Mouse (Mus musculus): Measurements from ENCODE around the gene Klc4.
A peak's percentile ranks its signal among the peaks of the same experiment; 100 is the strongest.

Gene Klc4

GRCm38 (mm10) chr17:46651755-46652547 lies 6.1 kb upstream of the Klc4 start:
- DNase-seq (ENCODE audit: low read depth, low spot score): no peak

- no peak for DNase-seq (ENCODE audit: low read depth, low spot score)
These were observed 5.5 kb upstream of the Klc4 start for GRCm38 (mm10) chr17:46651292-46651691.

DNA sequence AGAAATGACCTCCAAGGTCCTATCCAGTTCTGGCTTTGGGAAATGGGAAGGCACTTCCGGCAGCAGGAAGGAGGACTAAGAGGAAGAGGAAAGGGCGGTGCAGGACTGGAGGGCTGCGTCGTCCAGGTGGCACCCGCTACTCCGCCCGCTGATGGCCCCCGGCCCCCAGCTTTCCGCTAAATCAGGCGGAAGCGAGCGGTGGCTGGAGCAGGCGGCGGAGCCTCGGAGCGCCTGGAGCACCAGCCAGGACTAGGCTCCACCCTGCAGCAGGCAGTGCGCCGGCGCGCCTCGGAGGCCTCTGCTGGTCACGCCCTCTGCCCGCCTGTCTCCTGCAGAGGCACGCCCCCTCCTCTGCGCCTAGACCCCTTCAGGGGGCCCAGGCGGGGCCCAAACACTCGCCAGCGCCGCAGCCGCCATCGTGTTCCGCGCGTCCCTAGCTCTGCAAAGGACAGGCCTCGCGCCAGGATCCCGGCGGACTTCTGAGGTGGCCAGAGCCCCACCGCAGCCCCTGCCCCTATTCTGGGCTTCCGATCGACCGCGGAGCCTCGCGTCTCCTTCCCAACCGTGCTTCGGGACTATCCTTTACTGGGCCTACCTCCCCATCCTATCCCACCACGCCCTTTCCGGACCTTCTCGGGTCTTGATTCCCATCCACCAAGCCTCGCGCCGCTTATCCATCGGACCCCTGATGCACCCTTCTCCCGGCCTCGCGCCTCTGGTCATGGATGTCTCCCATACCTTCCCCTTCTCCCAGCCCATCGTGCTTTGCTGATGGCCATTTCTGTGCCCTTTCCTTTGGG lies 4.6 kb upstream of the Klc4 start, which contains the start of gene Cul7:
Gene Cul7, plus strand, starts transcription at position 106 of the 800 bp plus-strand sequence.
- DNase-seq (ENCODE audit: low read depth, low spot score): no peak

GRCm38 (mm10) chr17:46649811-46650210 lies 4.0 kb upstream of the Klc4 start:
- no peak for DNase-seq (ENCODE audit: low read depth, low spot score)

DNA sequence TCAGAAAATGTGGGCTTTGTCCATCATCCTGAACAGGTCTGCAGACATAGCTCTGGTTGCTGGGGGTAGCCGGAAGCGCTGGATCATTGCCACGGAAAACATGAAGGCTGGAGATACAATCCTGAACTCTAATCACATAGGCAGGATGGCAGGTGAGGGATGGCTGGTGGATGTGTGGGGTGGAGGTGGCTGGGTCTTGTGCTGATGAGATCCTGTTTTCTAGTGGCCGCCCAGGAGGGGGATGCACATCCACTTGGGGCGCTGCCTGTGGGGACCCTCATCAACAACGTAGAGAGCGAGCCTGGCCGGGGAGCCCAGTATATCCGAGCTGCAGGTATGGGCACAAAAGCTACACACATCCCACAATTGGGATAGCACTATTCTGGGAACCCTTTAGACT lies 2.6 kb upstream of the Klc4 start:
- no peak for DNase-seq (ENCODE audit: low read depth, low spot score)

DNA sequence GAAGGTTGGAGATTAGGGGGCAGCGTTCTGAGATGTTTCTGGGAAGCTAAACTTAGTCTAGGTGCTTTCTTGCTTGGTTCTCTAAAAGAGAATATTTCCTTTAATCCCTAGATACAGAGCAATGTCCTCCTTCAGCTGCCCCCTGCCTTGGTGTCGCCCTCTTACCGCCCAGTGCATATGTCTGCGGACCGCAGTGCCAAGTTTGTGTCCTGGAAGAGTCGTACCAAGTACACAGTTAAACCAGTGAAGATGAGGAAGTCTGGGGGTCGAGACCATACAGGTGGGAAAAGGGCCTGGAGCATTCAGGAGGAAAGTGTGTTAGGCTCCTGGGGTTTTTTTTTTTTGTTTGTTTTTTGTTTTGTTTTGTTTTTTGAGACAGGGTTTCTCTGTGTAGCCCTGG lies 1.5 kb upstream of the Klc4 start:
- DNase-seq (ENCODE audit: low read depth, low spot score): no peak

DNA sequence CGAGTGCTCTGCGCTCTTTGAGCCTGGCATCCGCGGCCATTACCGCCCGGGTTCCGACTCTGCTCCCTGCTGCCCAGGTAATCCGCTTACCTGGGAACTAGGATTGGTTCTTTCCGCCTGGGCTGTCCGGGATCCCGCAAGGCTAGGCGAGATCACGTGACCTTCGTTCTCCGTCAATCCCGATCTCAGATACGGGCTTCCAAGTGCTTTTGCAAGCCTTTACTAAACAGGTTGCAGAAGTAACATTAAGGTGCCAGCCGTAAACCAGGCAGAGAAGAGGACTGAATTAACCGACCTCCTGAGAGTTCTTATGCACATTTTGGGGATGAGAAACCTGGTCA lies 470 bp upstream of the Klc4 start:
- no peak for DNase-seq (ENCODE audit: low read depth, low spot score)

GRCm38 (mm10) chr17:46644916-46645475 lies 826 bp downstream of the Klc4 start:
- DNase-seq (ENCODE audit: low read depth, low spot score): no peak

- no peak for DNase-seq (ENCODE audit: low read depth, low spot score)
These were observed 1.5 kb downstream of the Klc4 start for GRCm38 (mm10) chr17:46644152-46644805.

- DNase-seq (ENCODE audit: low read depth, low spot score): no peak
These were observed 3.8 kb downstream of the Klc4 start for GRCm38 (mm10) chr17:46642060-46642459.

DNA sequence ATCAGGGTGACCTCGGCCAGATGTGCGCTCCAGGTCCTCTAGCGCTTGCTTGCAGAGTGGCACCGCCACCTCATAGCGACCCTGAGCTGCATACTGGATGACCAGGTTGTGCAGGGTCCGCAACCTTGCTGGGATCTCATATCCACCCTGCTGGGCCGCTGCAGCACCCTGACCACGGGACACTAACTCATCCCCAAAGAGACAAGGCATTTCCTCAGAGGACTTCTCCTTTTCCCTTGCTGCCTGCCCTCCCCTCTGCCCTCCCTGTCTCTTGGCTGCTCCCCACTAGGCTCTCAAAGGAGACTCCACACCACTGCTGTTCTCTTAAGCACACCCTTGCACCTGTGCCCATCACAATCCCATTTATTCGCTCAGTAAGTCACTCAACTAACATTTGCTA lies 5.9 kb downstream of the Klc4 start:
- DNase-seq (ENCODE audit: low read depth, low spot score): no peak

DNA sequence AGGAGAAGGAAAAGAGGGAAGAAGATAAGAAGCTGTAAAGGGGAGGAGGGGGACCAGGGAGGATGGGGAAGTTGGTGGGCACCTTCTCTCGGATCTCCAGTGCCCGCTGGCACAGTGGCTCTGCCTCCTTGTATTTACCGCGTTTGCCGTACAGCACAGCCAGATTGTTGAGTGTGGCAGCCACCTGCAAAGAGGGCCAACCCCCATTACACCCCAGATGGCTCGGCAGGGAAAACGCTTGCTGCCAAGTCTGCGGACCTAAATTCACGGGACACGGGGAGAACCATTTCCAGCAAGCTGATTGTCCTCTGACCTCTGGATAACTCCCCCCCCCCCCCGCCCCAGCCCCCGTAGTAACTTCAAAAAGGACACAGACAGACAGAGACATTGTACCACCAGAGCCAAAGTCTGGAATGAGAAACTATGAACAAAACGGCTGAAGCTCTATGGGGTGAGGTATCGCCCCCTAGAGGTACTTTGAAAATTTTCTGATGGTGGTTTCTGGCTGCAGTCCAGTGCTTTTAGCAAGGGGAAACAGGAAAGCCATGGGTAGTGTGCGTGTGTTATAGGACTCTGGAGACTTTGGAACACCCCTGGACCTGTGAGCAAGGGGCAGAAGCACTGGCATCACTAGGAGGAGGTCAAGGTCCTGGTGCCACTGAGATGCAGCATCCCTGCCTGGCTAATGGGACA lies 8.8 kb downstream of the Klc4 start:
- DNase-seq (ENCODE audit: low read depth, low spot score): peak; percentile 59

- DNase-seq (ENCODE audit: low read depth, low spot score): no peak
These were observed 16.0 kb downstream of the Klc4 start for GRCm38 (mm10) chr17:46629685-46630441.

GRCm38 (mm10) chr17:46628791-46629684 lies 16.8 kb downstream of the Klc4 start, which contains the start of gene Ptk7:
Gene Ptk7, minus strand, starts transcription at chr17:46629504.
- no peak for DNase-seq (ENCODE audit: low read depth, low spot score)

- DNase-seq (ENCODE audit: low read depth, low spot score): no peak
These were observed 17.4 kb downstream of the Klc4 start for GRCm38 (mm10) chr17:46628471-46628790.

DNA sequence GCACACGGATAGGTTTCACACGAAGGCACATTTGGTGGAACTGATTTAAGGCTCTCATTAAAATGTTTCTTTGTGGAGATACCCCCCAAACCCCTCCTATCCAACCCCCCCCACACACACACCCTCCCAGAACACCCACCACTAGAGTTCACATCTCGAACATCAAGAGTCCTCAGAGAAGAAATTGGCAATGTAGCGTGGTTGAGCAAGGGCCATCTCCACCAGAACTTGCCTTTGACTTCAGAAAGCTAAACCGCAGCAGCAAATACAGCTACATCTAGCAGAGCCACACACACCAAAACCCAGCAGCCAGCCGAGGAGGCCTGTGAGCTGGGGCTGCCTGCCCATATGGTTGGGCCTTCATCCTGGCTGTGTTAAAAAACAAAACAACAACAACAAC lies 18.4 kb downstream of the Klc4 start:
- DNase-seq (ENCODE audit: low read depth, low spot score): no peak

- DNase-seq (ENCODE audit: low read depth, low spot score): no peak
These were observed 21.2 kb downstream of the Klc4 start for GRCm38 (mm10) chr17:46624598-46624997.

DNA sequence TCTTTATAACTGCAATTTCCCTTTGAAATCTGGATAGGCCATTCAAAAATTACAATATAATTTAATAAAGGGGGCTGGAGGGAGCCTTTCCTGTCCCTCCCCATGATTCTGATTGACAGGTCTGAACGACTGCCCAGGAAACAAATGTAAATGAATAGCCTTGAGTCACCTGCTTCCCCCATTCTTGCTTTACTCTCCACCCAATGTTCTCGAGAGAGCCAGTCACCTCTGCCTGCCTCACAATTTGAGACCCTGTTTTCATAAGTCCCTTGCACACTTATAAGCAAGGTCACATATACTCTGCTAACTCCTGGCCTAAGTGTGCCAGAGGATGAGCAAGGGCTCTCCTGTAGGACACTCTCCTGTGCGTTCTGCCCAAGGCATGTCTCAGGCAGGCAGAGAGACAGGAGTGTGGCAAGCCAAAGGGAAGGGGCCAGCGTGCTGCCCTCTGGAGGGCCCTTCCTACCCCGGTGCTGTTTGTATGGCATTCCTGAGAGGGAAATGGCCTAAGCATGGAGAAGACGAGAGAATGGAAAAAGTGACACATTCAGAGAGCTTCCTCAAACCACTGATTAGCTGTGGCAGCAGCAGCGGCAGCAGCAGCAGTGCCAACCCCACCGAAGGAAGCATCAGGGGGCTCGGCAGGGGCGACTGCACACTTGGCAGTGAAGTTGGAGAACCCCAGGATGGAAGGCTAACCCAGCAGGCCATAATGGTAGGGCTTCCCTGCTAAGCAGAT lies 21.8 kb downstream of the Klc4 start:
- DNase-seq (ENCODE audit: low read depth, low spot score): no peak

GRCm38 (mm10) chr17:46622269-46622668 lies 23.6 kb downstream of the Klc4 start:
- DNase-seq (ENCODE audit: low read depth, low spot score): no peak
